Comparison of ENCODE assay signal across 8 mouse cellular contexts in genomic region chr2:121806171-121806943, GRCm38 (mm10). TPM values are rescaled to one million over a fixed set of nuclear protein-coding genes. Genes with fewer than 3 reads are reported as not detected.
A peak's percentile ranks its signal among the peaks of the same experiment; 100 is the strongest.
DNase-seq lines count a peak whose midpoint lies in the region; ATAC-seq and TF ChIP-seq lines count a peak whose summit lies in the region.

No protein-coding gene starts in this region.

- peak; percentile 36 for DNase-seq in embryo, embryonic 10 days (ENCODE audit: low spot score)
- DNase-seq in embryo, embryonic 9.5 days (ENCODE audit: extremely low spot score): no peak
- DNase-seq in cerebellum, adult 2 months: peak; percentile 66 to 75
- DNase-seq in frontal cortex, postnatal 10 days (ENCODE audit: low spot score in 2 of 2): peak; percentile 15 to 41
- peak; percentile 5 for DNase-seq in kidney, postnatal 10 days
- peak; percentile 45 for DNase-seq in mesoderm, embryonic 11.5 days (ENCODE audit: low read depth, low spot score)
- DNase-seq in stomach, postnatal 0 days (ENCODE audit: low spot score): peak; percentile 52

- no peak for TF ChIP-seq POLR2A in cerebellum, adult 2 months (IDR thresholded peaks at IDR 0.05; ENCODE audit: borderline replicate concordance, insufficient read depth, low read length)

- H3K4me1 ChIP-seq in E14TG2a.4 (replicated peaks; ENCODE audit: low read depth, low read length): peaks cover 21% of the 10 kb centered on the region
- no peaks in the 10 kb centered on the region; the same call in 1 of the 2 replicates for H3K4me1 ChIP-seq in cerebellum, adult 2 months (ENCODE audit: control insufficient read depth, insufficient read depth, low read length)
- 0 out of 2 replicates have a peak, but pooled peaks cover 3% of the 10 kb centered on the region for H3K4me1 ChIP-seq in stomach, postnatal 0 days (replicated peaks; ENCODE audit: control insufficient read depth, insufficient read depth)

- no peak for TF ChIP-seq CTCF in E14TG2a.4 (conservative IDR thresholded peaks at IDR 0.05; ENCODE audit: low read length)
- no peak for TF ChIP-seq CTCF in cerebellum, adult 2 months (IDR thresholded peaks at IDR 0.05; ENCODE audit: borderline replicate concordance, insufficient read depth, low read depth, low read length)
- no peak for TF ChIP-seq CTCF in stomach, postnatal 0 days (IDR thresholded peaks at IDR 0.05; ENCODE audit: low read depth)

- H3K36me3 ChIP-seq in E14TG2a.4 (ENCODE audit: insufficient read depth, low read length): no peaks in the 10 kb centered on the region
- H3K36me3 ChIP-seq in stomach, postnatal 0 days (ENCODE audit: control insufficient read depth, insufficient read depth, low read length): no peaks in the 10 kb centered on the region

- H3K9ac ChIP-seq in stomach, postnatal 0 days (ENCODE audit: low read length): peak overlapping the region; percentile 45

- peak overlapping the region; percentile 70 for H3K27ac ChIP-seq in cerebellum, adult 2 months (ENCODE audit: insufficient read depth, low read length)
- peak overlapping the region; percentile 45; the same call in 1 of the 2 replicates for H3K27ac ChIP-seq in stomach, postnatal 0 days (replicated peaks)

- no peaks in the 10 kb centered on the region for H3K9me3 ChIP-seq in E14TG2a.4 (ENCODE audit: low read length)
- H3K9me3 ChIP-seq in stomach, postnatal 0 days (ENCODE audit: control insufficient read depth, low read length): no peaks in the 10 kb centered on the region

- 1% methylated on average over 68 of the region's 90 CpGs for WGBS in cerebellum, adult 2 months
- under 1% methylated on average over 71 of the region's 90 CpGs for WGBS in stomach, postnatal 0 days

- peak overlapping the region; percentile 86 for H3K4me2 ChIP-seq in stomach, postnatal 0 days (replicated peaks; ENCODE audit: low read depth)

- H3K4me3 ChIP-seq in E14TG2a.4 (replicated peaks; ENCODE audit: low read length): peak overlapping the region; percentile 92
- H3K4me3 ChIP-seq in cerebellum, adult 2 months (replicated peaks; ENCODE audit: insufficient read depth, low read depth, low read length): peak overlapping the region; percentile 66
- peak overlapping the region; percentile 59 for H3K4me3 ChIP-seq in stomach, postnatal 0 days (ENCODE audit: low read depth, low read length)

- no peak for TF ChIP-seq EP300 in stomach, postnatal 0 days (optimal IDR thresholded peaks at IDR 0.05)

- ATAC-seq in stomach, postnatal 0 days (ENCODE audit: low FRiP score, low TSS enrichment): peak; percentile 83

- peaks cover 24% of the 10 kb centered on the region for H3K27me3 ChIP-seq in E14TG2a.4 (ENCODE audit: insufficient read depth, low read length)
- H3K27me3 ChIP-seq in cerebellum, adult 2 months (ENCODE audit: control insufficient read depth, insufficient read depth, low read length): no peaks in the 10 kb centered on the region
- H3K27me3 ChIP-seq in stomach, postnatal 0 days (ENCODE audit: control insufficient read depth, insufficient read depth, low read length): no peaks in the 10 kb centered on the region; the same call in 1 of the 2 replicates

RNA-seq across cellular contexts. Expression of gene Frmd5, which starts 0.5 kb away (rescaled TPM):
- polyA plus RNA-seq in cerebellum, adult 2 months (2012; rRNA removed): 53.8 and 55.8 TPM in 2 replicates
- 1.5 and 2.3 TPM in 2 replicates for polyA plus RNA-seq in stomach, postnatal 0 days (2015; fragmentation: Nextera tagmentation; extraction: Ambion mirVana)

Comparison
In these comparisons a context has a peak if more than half of its experiments do, and no peak if none do; other contexts are left out.
1. RNA of gene Frmd5, which starts 0.5 kb away (polyA plus RNA-seq): 53.8 to 55.8 TPM in cerebellum, adult 2 months; 1.5 to 2.3 TPM in stomach, postnatal 0 days; every median in the first group is over 10 times any median in the second.
2. Peak in every context shown above with its lines, with median percentiles within 50 percentile points of each other: H3K4me3 ChIP-seq.